Mouse (Mus musculus) midbrain, postnatal 0 days (tissue): ENCODE data around the gene Ace. TPM values are rescaled to one million over a fixed set of nuclear protein-coding genes. Genes with fewer than 3 reads are reported as not detected.
"Not testable (repeated sequence)": the region's sequence is repeated elsewhere in the genome, so short reads cannot be mapped to it uniquely, and the experiment has no call there.

Source experiments
- ATAC-seq: fragments of 200-750 bp; cut with Nextera tagmentation; 2 replicates; pipeline ENCODE4 v1.8.0; 2017; ENCODE audit warnings: moderate number of reproducible peaks, mild to moderate bottlenecking, moderate TSS enrichment, moderate library complexity; ENCODE audit not compliant: low FRiP score
- DNase-seq: peaks from one replicate; pipeline ENCODE4 v3.0.0-alpha.2; 2015; ENCODE audit warnings: low spot score
- H3K27ac ChIP-seq: fragments of 300-500 bp; sonication (generic); 2 replicates; pipeline ENCODE4 v1.5.1; 2014; ENCODE audit warnings: low read depth, mild to moderate bottlenecking, low read length, mixed read lengths
- H3K27me3 ChIP-seq: fragments of 300-500 bp; sonication (generic); 2 replicates; pipeline ENCODE4 v1.6.1; 2014; ENCODE audit warnings: low read length, control low read depth, mixed read lengths; ENCODE audit not compliant: insufficient read depth
- H3K36me3 ChIP-seq: fragments of 300-500 bp; sonication (generic); 2 replicates; pipeline ENCODE4 v1.6.1; 2014; ENCODE audit warnings: low read length, control low read depth, mixed read lengths; ENCODE audit not compliant: insufficient read depth
- H3K4me1 ChIP-seq: fragments of 300-500 bp; sonication (generic); 2 replicates; pipeline ENCODE4 v1.6.1; 2014; ENCODE audit warnings: mild to moderate bottlenecking, control low read depth, antibody characterized with exemption, low read length, mixed read lengths; ENCODE audit not compliant: insufficient read depth
- H3K4me2 ChIP-seq: fragments of 300-500 bp; sonication (generic); 2 replicates; pipeline ENCODE4 v1.6.1; 2014; ENCODE audit warnings: low read depth, mild to moderate bottlenecking, low read length, mixed read lengths; ENCODE audit not compliant: poor library complexity, severe bottlenecking
- H3K4me3 ChIP-seq: fragments of 300-500 bp; sonication (generic); 2 replicates; pipeline ENCODE4 v1.5.1; 2014; ENCODE audit warnings: low read depth, mild to moderate bottlenecking, low read length, moderate library complexity
- H3K9ac ChIP-seq: fragments of 300-500 bp; sonication (generic); replicated peaks from 2 replicates; pipeline ENCODE4 v1.6.1; 2014; ENCODE audit warnings: mild to moderate bottlenecking, low read length, moderate library complexity, mixed read lengths; ENCODE audit not compliant: poor library complexity, severe bottlenecking
- H3K9me3 ChIP-seq: fragments of 300-500 bp; sonication (generic); 2 replicates; pipeline ENCODE4 v1.6.1; 2016; ENCODE audit warnings: low read length, control low read depth
- CTCF ChIP-seq: IDR thresholded peaks from 2 replicates; pipeline ENCODE4 v1.5.1; 2016; ENCODE audit warnings: antibody characterized with exemption, mild to moderate bottlenecking
- whole genome bisulfite sequencing: fragments of 180-500 bp; shearing (Covaris S2); extraction: QIAGEN DNeasy Blood & Tissue Kit; methylation state at CpG from one replicate; pipeline ENCODE4 v1.1.7; 2014; 5-methylcytosine and 5-hydroxymethylcytosine counted together
- polyA plus RNA-seq: library from polyadenylated mRNA; unstranded; fragments of >200 nt; fragmentation: Nextera tagmentation; extraction: Ambion mirVana; gene quantifications from 2 replicates; pipeline ENCODE4 v1.2.1, GENCODE M21; 2015
- total RNA-seq: library from RNA; depleted of rRNA; stranded (reverse); fragments of >200 nt; gene quantifications from 2 replicates; pipeline ENCODE4 v1.2.3, GENCODE M21; 2014

Gene Ace
- total and polyA plus RNA-seq, 2 experiments from 2014 or later, result 10.0 to 25.1 TPM

DNA sequence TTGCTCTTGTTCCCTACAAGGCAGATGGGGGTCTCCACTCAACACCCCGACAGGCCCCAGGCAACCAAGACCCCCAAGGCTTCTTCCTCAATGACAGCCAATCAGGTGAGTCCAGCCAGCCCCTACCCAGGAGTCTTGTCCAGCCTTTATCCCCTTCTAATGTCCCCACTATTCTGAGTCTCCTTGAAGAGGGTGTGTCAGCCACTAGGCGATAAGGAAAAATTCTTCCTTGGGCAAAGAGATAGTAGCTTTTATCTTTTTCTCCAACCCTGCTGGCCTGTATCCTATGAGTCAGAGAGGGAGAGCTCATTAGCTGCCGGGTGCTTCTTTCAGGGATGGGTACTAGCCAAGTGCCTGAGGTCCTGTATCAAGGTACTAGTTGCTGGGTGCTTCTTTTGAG, 58.0 kb downstream of the Ace start:
- peaks cover 6% of the 10 kb centered on the region; the same call in 1 of the 2 replicates for H3K4me1 ChIP-seq
- no peaks in the 10 kb centered on the region for H3K27me3 ChIP-seq
- no peak overlapping the region for H3K9ac ChIP-seq
- TF ChIP-seq CTCF, result no peak
- H3K4me2 ChIP-seq, result no peak overlapping the region
- H3K36me3 ChIP-seq, result no peaks in the 10 kb centered on the region
- ATAC-seq (no peak), DNase-seq (no peak)
- 84% methylated on average over 3 of the region's 3 CpGs for WGBS
- H3K27ac ChIP-seq, result no peak overlapping the region
- H3K4me3 ChIP-seq, result no peak overlapping the region
- no peaks in the 10 kb centered on the region for H3K9me3 ChIP-seq

DNA sequence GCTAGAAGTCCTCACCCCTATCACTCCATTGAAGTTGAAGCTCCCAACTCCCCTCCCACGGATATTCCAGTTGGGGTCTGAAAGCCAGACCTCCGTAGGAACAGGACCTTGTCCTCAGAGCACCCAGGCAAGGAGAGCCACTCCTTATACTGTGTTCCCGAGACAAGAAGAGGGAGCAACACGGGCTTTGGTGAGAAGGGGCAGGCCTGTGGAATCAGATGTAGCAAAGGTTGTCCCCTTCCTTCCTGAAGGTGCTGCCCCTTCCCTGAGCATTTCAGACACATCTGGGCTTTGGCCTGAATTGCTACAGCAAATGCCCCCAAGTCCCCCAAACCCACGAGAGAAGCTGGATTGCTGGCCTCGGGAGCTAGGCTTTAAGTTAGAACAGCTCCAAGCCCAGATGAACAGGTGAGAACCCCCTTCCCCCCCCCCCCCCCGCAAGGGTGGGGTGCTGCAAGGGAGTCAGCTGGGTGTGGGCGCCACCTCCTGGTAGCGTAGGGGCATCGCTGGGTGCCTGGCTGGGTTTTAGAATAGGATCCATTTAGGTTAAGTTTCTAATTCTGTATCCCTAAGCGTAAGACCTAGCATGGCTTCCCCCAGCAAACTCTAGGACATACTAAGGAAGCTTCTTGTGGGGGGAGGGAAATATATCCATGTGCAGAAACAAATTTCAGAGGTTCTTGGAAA, 58.9 kb downstream of the Ace start:
- peak; percentile 55 for DNase-seq
- WGBS, result 45% methylated on average over 10 of the region's 11 CpGs
- Histone ChIP-seq H3K9me3 (no peaks in the 10 kb centered on the region), H3K4me2 (no peak overlapping the region), H3K36me3 (no peaks in the 10 kb centered on the region), H3K27ac (no peak overlapping the region), H3K9ac (no peak overlapping the region), H3K4me3 (no peak overlapping the region), H3K4me1 (no peaks in the 10 kb centered on the region), H3K27me3 (no peaks in the 10 kb centered on the region)
- no peak for ATAC-seq
- TF ChIP-seq CTCF, result peak; percentile 83

GRCm38 (mm10) chr11:106027607-106028006, 59.9 kb downstream of the Ace start:
- Histone ChIP-seq H3K27ac (no peak overlapping the region), H3K9ac (no peak overlapping the region), H3K4me1 (no peaks in the 10 kb centered on the region), H3K27me3 (no peaks in the 10 kb centered on the region), H3K9me3 (no peaks in the 10 kb centered on the region), H3K36me3 (no peaks in the 10 kb centered on the region), H3K4me2 (no peak overlapping the region), H3K4me3 (no peak overlapping the region)
- ATAC-seq (no peak), DNase-seq (no peak)
- no peak for TF ChIP-seq CTCF
- WGBS, result 86% methylated on average over 5 of the region's 5 CpGs

DNA sequence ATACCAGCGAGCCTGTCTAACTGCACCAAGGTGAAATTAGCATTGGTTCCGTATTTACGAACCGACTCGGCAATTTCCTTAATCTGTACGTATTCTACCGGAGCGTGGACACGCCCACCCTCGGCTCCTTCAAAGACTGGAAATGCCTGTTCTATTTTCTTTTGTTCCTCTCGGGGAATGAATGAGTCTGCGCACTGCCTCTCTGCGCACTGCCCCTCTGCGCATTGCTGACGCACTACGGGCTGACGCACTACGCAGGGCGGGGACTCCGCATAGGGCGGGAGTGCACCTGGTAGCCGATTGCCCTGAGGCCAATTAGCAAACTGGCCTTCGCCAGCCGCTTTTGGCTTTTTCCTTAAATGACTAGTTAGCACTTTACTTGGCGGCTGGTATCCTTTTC, 64.3 kb downstream of the Ace start:
- not testable (repeated sequence) for H3K4me1 ChIP-seq, H3K9ac ChIP-seq, H3K27me3 ChIP-seq, DNase-seq, H3K27ac ChIP-seq, H3K9me3 ChIP-seq, ATAC-seq, H3K36me3 ChIP-seq
- Histone ChIP-seq H3K4me2 (peak overlapping the region; percentile 29; the same call in 1 of the 2 replicates), H3K4me3 (peak overlapping the region; percentile 22)
- WGBS, result 25% methylated on average over 5 of the region's 25 CpGs

DNA sequence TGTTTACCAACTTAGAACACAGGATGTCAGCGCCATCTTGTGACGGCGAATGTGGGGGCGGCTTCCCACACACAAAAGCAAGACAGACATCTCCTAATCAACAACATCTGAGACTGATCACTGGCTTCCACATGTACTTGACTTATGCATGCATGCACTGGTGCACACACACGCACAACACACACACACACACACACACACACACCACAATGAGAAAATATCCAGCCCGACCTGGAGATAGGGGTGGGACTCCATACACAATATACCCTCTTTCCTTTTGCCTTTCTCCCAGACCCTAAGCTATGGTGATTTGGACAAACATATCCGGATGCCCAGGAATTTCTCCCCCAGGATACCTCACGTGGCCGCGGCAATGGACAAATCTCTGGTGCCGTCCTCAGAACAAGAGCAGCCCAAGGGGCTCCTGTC, 65.8 kb downstream of the Ace start:
- peak overlapping the region; percentile 29; the same call in 1 of the 2 replicates for H3K4me2 ChIP-seq
- no peaks in the 10 kb centered on the region for H3K27me3 ChIP-seq
- WGBS, result 24% methylated on average over 11 of the region's 11 CpGs
- no peaks in the 10 kb centered on the region for H3K36me3 ChIP-seq
- TF ChIP-seq CTCF, result peak; percentile 29
- peak overlapping the region; percentile 10; the same call in 1 of the 2 replicates for H3K4me3 ChIP-seq
- H3K9ac ChIP-seq, result peak overlapping the region; percentile 42; the same call in 1 of the 2 replicates
- DNase-seq (no peak), ATAC-seq (no peak)
- H3K9me3 ChIP-seq, result no peaks in the 10 kb centered on the region
- H3K4me1 ChIP-seq, result peaks cover 6% of the 10 kb centered on the region; the same call in 1 of the 2 replicates
- H3K27ac ChIP-seq, result peak overlapping the region; percentile 78

- no peaks in the 10 kb centered on the region for H3K9me3 ChIP-seq
- no peak overlapping the region for H3K4me3 ChIP-seq
- no peak for TF ChIP-seq CTCF
- H3K36me3 ChIP-seq, result no peaks in the 10 kb centered on the region
- WGBS, result 86% methylated on average over 9 of the region's 9 CpGs
- DNase-seq (no peak), ATAC-seq (no peak)
- no peak overlapping the region for H3K27ac ChIP-seq
- H3K4me2 ChIP-seq, result no peak overlapping the region
- no peaks in the 10 kb centered on the region for H3K27me3 ChIP-seq
- H3K4me1 ChIP-seq, result peaks cover 13% of the 10 kb centered on the region; the same call in 1 of the 2 replicates
- H3K9ac ChIP-seq, result no peak overlapping the region
Observed at GRCm38 (mm10) chr11:106034986-106035385, 67.2 kb downstream of the Ace start.
